Mouse (Mus musculus): ENCODE data around the gene Stx1a.

Gene Stx1a

GRCm38 (mm10) chr5:135086871-135087270 is 63.6 kb downstream of the Stx1a start:
- DNase-seq (ENCODE audit: low spot score): no peak

- DNase-seq (ENCODE audit: low spot score): no peak
Measured at GRCm38 (mm10) chr5:135089653-135090052, 66.4 kb downstream of the Stx1a start, which contains the start of gene Mlxipl. TSS of gene Mlxipl (plus strand) at chr5:135089890.

Data from c-Kit-positive CD71-positive TER-119-positive erythroid progenitor cells, embryonic 14.5 days (primary cell).